Mouse (Mus musculus) lung, adult 2 months (tissue): ENCODE data around the gene Scn1b.

Experiments used
- CTCF ChIP-seq: fragments of 200-500 bp; IDR thresholded peaks from 2 replicates; pipeline ENCODE4 v1.5.1; 2011; ENCODE audit warnings: mild to moderate bottlenecking, low read length, control low read depth; ENCODE audit not compliant: insufficient read depth
- POLR2A ChIP-seq: fragments of 200-500 bp; IDR thresholded peaks from 2 replicates; pipeline ENCODE4 v1.6.1; 2011; ENCODE audit warnings: low read depth, mild to moderate bottlenecking, control low read depth, low read length, borderline replicate concordance; ENCODE audit errors: extremely low read depth

DNA sequence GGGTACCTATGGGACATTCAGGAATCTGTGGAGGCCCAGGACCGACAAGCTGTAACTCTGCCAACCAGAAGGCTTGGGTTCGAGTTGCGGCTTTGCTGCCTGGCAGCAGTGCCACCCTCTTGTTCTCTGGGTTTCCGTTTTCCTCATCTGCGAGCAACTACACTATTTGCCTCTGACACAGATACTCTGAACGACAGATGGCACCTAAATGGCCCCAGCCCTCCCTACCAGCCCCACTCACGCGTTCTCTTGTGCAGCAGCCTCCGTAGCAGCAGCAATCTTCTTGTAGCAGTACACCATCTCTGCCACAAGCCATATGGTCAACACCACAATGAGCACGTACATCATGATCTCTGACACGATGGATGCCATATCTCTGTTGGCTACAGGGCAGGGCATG is 9.3 kb downstream of the Scn1b start:
- TF ChIP-seq CTCF, result no peak
- TF ChIP-seq POLR2A, result no peak
